Mouse (Mus musculus) limb, embryonic 14.5 days (tissue): Measurements from ENCODE around the gene Fam102b. TPM values are rescaled to one million over a fixed set of nuclear protein-coding genes. Genes with fewer than 3 reads are reported as not detected.

Experiments used
- ATAC-seq: fragments of 200-750 bp; cut with Nextera tagmentation; 2 replicates; pipeline ENCODE4 v1.8.0; 2017; ENCODE audit warnings: low read depth, moderate number of reproducible peaks, moderate TSS enrichment; ENCODE audit not compliant: low FRiP score
- DNase-seq: peaks from one replicate; pipeline ENCODE4 v3.0.0-alpha.2; 2015; ENCODE audit warnings: low spot score
- H3K27ac ChIP-seq: fragments of 300-500 bp; sonication (generic); replicated peaks from 2 replicates; pipeline ENCODE4 v1.5.1; 2014; ENCODE audit warnings: low read depth, mild to moderate bottlenecking, low read length, moderate library complexity, mixed read lengths
- H3K27me3 ChIP-seq: fragments of 300-500 bp; sonication (generic); 2 replicates; pipeline ENCODE4 v1.6.1; 2014; ENCODE audit warnings: low read length, mixed read lengths; ENCODE audit not compliant: control insufficient read depth, insufficient read depth
- H3K36me3 ChIP-seq: fragments of 300-500 bp; sonication (generic); 2 replicates; pipeline ENCODE4 v1.6.1; 2014; ENCODE audit warnings: mild to moderate bottlenecking, low read length, moderate library complexity, mixed read lengths; ENCODE audit not compliant: control insufficient read depth, insufficient read depth
- H3K4me1 ChIP-seq: fragments of 300-500 bp; sonication (generic); 2 replicates; pipeline ENCODE4 v1.6.1; 2014; ENCODE audit warnings: antibody characterized with exemption, low read length, mixed read lengths; ENCODE audit not compliant: control insufficient read depth, insufficient read depth
- H3K4me2 ChIP-seq: fragments of 300-500 bp; sonication (generic); replicated peaks from 2 replicates; pipeline ENCODE4 v1.6.1; 2014; ENCODE audit warnings: low read depth, mild to moderate bottlenecking, low read length, moderate library complexity; ENCODE audit not compliant: severe bottlenecking
- H3K4me3 ChIP-seq: fragments of 300-500 bp; sonication (generic); replicated peaks from 2 replicates; pipeline ENCODE4 v1.5.1; 2014; ENCODE audit warnings: low read length
- H3K9ac ChIP-seq: fragments of 300-500 bp; sonication (generic); 2 replicates; pipeline ENCODE4 v1.6.1; 2014; ENCODE audit warnings: mild to moderate bottlenecking, low read depth, low read length, moderate library complexity; ENCODE audit not compliant: severe bottlenecking
- H3K9me3 ChIP-seq: fragments of 300-500 bp; sonication (generic); 2 replicates; pipeline ENCODE4 v1.6.1; 2016; ENCODE audit warnings: low read length; ENCODE audit not compliant: control insufficient read depth
- POLR2A ChIP-seq: fragments of 200-500 bp; IDR thresholded peaks from 2 replicates; pipeline ENCODE4 v1.8.0; 2012; ENCODE audit warnings: inconsistent platforms, mild to moderate bottlenecking, moderate library complexity, borderline replicate concordance; ENCODE audit not compliant: insufficient read depth, insufficient read length; ENCODE audit errors: extremely low read depth
- WGBS: fragments of 180-500 bp; shearing (Covaris S2); extraction: QIAGEN DNeasy Blood & Tissue Kit; methylation state at CpG from one replicate; pipeline ENCODE4 v1.1.7; 2014; 5-methylcytosine and 5-hydroxymethylcytosine counted together
- polyA plus RNA-seq, 2 experiments: library from polyadenylated mRNA; depleted of rRNA in 1 of 2; stranded (reverse) in 1 of 2; unstranded in 1 of 2; fragments of >200 nt; fragmentation: Nextera tagmentation in 1 of 2; extraction: Ambion mirVana in 1 of 2; gene quantifications; 2 replicates each; pipeline versions ENCODE4 v1.2.1 to v1.2.3; 2012 to 2014

Fam102b gene
- polyA plus RNA-seq, 2 experiments: 15.4 to 16.9 TPM

DNA sequence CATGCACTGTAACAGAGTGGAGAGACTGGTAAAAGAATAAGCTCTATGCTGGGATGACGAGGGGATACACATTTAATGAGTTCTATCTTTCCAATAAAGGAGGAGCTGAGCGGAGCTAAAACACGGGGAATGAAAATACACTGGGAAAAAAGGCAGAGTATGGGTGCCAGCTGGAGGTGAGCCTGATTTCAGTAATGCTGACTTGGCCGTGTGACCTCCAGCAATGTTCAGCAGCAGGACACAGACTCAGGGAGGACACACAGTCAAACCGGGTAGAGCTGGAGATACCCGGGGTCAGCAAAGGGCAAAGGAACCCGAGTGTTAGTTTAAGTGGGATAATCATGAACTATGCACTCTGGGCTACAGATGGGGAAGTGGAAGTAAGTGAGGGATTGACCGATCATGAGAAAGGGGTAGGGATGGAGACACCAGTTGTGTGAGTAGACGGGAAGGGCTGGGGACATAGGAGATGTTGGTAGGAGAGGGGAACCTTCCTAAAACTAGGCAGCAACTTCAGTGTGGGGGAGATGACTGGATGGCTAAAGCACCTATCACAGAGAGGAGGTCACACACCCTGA, 37.3 kb downstream of the Fam102b start:
- ATAC-seq (no peak), DNase-seq (no peak)
- Histone ChIP-seq H3K36me3 (peaks cover 26% of the 10 kb centered on the region), H3K4me2 (no peak overlapping the region), H3K9me3 (no peaks in the 10 kb centered on the region), H3K9ac (no peak overlapping the region), H3K27ac (no peak overlapping the region), H3K4me1 (no peaks in the 10 kb centered on the region), H3K4me3 (no peak overlapping the region), H3K27me3 (no peaks in the 10 kb centered on the region)
- WGBS: 85% methylated on average over 9 of the region's 9 CpGs
- no peak for TF ChIP-seq POLR2A

DNA sequence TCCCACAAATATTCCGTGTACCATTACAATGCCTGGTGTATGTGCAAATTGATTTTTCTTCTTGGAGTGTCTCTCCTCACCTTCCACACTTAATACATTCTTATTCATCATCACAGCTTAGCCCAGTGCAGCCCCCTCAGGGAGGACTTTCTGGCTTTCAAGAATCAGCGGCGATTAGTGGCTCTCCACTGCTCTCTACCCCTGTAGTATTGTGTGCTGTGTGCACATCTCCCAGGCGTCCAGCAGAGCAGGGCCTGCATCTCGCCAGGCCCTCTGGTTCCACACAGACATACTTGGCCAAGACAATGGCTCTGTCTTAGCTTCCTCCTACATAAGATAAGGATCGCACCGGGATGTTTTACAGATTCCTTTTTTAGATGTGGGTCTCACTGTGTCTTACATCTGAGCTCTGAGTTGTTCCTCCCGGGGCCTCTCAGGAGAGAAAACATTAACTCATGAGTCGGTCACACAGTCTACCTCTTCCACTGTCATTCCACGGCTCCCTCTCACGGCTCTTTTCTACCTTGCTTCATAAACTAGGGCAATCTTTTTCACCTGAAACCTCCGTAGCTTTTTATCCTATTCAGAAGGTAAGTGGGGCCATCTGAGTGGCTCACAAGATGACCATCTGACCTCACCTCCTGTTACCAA, 40.3 kb downstream of the Fam102b start:
- H3K36me3 ChIP-seq: peaks cover 25% of the 10 kb centered on the region
- no peak overlapping the region for H3K4me2 ChIP-seq
- H3K4me3 ChIP-seq: no peak overlapping the region
- H3K9me3 ChIP-seq: no peaks in the 10 kb centered on the region
- 84% methylated on average over 12 of the region's 12 CpGs for WGBS
- H3K4me1 ChIP-seq: no peaks in the 10 kb centered on the region
- no peaks in the 10 kb centered on the region for H3K27me3 ChIP-seq
- ATAC-seq (no peak), DNase-seq (no peak)
- H3K9ac ChIP-seq: no peak overlapping the region
- TF ChIP-seq POLR2A: no peak
- no peak overlapping the region for H3K27ac ChIP-seq

DNA sequence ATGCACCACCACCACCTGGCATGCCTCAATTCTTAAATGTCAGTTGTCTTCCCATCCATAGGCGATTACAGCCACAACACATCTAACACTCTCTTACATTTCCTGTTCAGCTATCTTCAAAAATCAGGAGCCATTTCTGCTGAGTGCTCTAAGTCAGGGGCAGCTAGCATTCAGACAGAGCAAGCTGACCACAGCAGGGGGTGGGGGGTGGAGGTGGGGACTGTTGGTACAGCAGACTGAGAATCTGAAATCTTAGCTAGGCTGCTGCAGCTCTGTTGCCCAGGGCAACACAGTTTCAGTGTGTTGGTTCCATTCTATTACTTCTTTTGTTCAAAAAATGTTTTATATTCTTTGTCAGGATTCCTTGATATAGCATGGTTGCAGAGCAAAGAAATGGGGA, 40.9 kb downstream of the Fam102b start:
- peaks cover 21% of the 10 kb centered on the region for H3K36me3 ChIP-seq
- DNase-seq (no peak), ATAC-seq (no peak)
- H3K4me3 ChIP-seq: no peak overlapping the region
- WGBS: 89% methylated on average over 1 of the region's 1 CpGs
- H3K9ac ChIP-seq: no peak overlapping the region
- no peaks in the 10 kb centered on the region for H3K9me3 ChIP-seq
- no peak overlapping the region for H3K4me2 ChIP-seq
- H3K4me1 ChIP-seq: no peaks in the 10 kb centered on the region
- no peak for TF ChIP-seq POLR2A
- H3K27me3 ChIP-seq: no peaks in the 10 kb centered on the region
- no peak overlapping the region for H3K27ac ChIP-seq

DNA sequence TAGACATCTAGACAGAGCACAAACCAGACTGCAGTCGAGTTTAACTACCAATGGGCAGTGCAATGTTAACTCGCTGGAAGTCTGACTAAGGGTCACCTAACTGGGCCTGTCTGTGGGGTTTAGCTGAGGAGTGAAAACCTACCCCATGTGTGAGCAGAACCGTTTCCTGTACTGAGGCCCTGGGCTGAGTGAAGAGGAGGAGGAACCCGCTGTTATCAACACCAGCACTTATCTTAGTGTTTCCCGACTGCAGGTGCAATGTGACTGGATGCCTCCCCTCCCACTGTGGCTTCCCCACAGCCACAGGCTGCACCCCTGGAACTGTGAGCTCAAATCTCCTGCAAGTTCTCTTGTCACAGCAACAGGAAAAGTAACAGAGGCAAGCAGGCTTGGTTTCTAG, 43.4 kb downstream of the Fam102b start:
- Histone ChIP-seq H3K9ac (no peak overlapping the region), H3K27ac (no peak overlapping the region), H3K9me3 (no peaks in the 10 kb centered on the region), H3K4me2 (no peak overlapping the region), H3K36me3 (peaks cover 22% of the 10 kb centered on the region), H3K4me3 (no peak overlapping the region), H3K4me1 (no peaks in the 10 kb centered on the region), H3K27me3 (no peaks in the 10 kb centered on the region)
- no peak for ATAC-seq
- no peak for DNase-seq
- 83% methylated on average over 5 of the region's 5 CpGs for WGBS
- no peak for TF ChIP-seq POLR2A

DNA sequence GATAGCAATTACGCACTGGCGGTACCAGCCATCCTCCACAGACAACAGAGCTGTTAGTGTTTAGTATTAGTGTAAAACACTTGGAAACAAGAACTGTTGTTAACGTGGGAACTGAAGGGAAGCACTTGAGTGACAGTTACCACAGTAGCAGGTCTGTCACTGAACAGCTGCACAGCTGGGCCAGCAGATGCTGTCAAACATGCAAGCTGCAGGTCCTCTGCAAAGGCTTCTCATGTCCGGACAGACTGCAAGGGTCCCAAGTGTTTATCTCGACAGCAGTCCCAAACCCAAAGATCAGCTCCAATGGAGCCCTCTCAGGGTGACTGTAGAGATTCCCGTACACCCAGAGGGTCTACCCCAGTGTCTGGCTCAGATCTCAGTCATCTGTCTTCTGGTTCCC, 45.5 kb downstream of the Fam102b start:
- Histone ChIP-seq H3K9ac (no peak overlapping the region), H3K4me3 (no peak overlapping the region), H3K27me3 (no peaks in the 10 kb centered on the region), H3K9me3 (no peaks in the 10 kb centered on the region), H3K4me1 (no peaks in the 10 kb centered on the region), H3K36me3 (peaks cover 37% of the 10 kb centered on the region), H3K4me2 (no peak overlapping the region), H3K27ac (no peak overlapping the region)
- no peak for DNase-seq
- no peak for TF ChIP-seq POLR2A
- ATAC-seq: no peak
- 88% methylated on average over 6 of the region's 6 CpGs for WGBS
